Mouse (Mus musculus) liver, adult 2 months (tissue): ENCODE data around the gene Gm2115.

Experiments used
- CTCF ChIP-seq: fragments of 200-500 bp; IDR thresholded peaks from 2 replicates; pipeline ENCODE4 v1.5.1; 2011; ENCODE audit warnings: low read depth, low read length, control low read depth
- POLR2A ChIP-seq: fragments of 200-500 bp; IDR thresholded peaks from 2 replicates; pipeline ENCODE4 v1.6.1; 2011; ENCODE audit warnings: low read length, control low read depth; ENCODE audit not compliant: insufficient read depth; ENCODE audit errors: extremely low read depth

GRCm38 (mm10) chr7:84611609-84612008, 82.9 kb downstream of the Gm2115 start:
- TF ChIP-seq CTCF (no peak), POLR2A (no peak)
